Mouse (Mus musculus) retina, adult 2 months (tissue): ENCODE measurements around the gene Tmsb10.

Source experiments
- DNase-seq: peaks from one replicate; pipeline ENCODE4 v3.0.0-alpha.2; 2012; ENCODE audit warnings: low read depth, low spot score

Gene Tmsb10

GRCm38 (mm10) chr6:72956199-72957092 is 2.1 kb downstream of the Tmsb10 start:
- DNase-seq: no peak

- no peak for DNase-seq
Observed at GRCm38 (mm10) chr6:72955517-72956198, 2.9 kb downstream of the Tmsb10 start.

- no peak for DNase-seq
Observed at GRCm38 (mm10) chr6:72954786-72955185, 3.8 kb downstream of the Tmsb10 start.

DNA sequence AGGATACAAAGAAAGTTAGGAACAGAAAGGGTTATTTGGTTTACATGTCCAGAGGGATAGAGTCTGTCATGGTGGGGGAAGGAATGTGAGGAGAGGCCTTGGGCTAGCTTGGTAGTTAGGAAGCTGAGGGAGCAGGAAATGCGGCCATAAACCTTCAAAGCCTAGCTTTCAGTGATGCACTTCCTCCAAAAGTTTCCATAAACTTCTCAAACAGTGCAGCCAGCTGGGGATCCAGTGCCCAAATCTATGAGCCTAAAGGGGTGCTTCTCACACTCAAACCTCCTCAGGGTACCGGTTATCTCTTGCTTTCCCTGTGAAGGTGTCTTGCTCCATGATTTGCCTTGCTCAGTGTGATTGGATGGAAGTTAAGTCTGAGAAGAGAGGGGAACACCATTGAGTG is 5.6 kb downstream of the Tmsb10 start:
- DNase-seq: no peak

DNA sequence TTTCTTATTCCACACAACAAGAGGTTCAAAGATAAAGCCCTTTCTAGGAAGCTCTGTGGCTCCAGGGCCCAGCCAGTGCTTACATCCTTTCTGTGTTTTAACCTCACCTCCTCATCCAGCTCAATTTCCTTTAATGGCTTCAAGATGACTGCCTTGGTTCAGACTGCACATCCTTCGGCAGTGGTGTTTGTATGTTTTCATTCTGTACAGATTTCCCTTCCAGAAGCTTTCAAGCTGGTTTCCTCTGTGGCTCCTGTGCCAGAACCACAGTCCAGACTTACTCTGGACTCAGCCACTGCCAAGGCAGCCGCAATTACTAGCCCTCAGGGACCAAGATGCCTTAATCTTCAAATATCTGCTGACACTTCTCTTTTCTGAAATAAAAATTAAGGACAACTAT is 6.3 kb downstream of the Tmsb10 start:
- no peak for DNase-seq

- no peak for DNase-seq
Observed at GRCm38 (mm10) chr6:72949161-72949756, 9.3 kb downstream of the Tmsb10 start.

GRCm38 (mm10) chr6:72948392-72948791 is 10.2 kb downstream of the Tmsb10 start:
- DNase-seq: no peak

DNA sequence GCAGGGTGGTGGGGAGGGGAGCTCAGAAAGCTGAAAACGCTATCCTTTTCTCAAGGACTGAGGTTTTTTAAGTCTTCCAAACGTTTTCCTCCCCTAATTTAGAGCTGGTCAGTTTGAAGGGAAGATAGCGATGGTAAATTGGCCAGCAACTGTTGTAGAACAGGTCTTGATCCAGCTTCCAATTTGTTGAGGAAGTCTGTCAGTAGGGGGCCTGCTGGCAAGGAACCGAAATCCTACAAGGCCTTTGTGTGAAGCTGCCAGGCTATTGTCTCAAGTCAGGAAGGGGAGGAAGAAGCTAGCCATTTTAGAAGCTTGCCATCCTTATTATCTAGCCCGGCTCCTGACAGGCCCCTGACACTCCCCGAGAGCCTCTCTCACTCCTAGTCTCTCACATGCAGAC is 10.6 kb downstream of the Tmsb10 start:
- DNase-seq: no peak

DNA sequence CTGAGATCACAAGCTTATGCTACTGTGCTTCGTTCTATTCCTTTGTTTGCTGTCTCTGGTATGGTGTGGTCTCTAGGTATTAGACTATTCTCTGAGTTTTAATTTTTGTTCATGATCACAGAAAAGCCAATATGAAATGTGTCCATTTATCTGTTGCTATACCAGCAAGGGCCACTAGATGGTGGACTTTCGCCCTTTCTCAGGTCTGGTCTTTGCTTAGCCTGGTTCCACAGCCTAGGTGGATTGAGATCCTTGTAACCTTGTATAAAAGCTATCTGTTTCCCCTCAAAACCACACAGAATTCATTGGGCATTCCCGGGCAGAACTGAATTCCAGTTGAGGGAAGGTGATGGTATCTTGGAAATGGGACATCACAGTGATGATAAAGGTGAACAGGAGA is 18.1 kb downstream of the Tmsb10 start:
- no peak for DNase-seq

DNA sequence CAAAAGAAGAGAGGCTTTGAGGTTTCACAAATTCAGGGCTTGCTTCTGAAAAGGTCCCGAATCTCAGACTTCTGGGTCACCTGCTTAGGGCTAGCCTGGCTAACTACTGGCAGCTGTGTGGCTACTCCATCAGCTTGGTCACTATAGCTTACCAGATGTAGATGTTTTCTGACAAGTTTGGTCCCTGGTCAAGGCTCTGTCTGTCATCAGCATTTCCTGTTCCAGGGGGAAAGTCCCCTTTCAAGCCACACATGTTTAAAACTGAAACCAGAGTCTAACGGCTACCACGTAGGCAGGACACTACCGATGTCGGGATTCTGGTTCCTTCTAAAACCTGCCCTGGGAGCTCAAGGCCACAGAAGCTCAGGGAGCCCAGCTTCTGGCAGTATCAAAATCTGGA is 20.7 kb downstream of the Tmsb10 start:
- no peak for DNase-seq

GRCm38 (mm10) chr6:72937430-72937829 is 21.1 kb downstream of the Tmsb10 start:
- no peak for DNase-seq

- no peak for DNase-seq
Observed at GRCm38 (mm10) chr6:72932955-72933354, 25.6 kb downstream of the Tmsb10 start.

GRCm38 (mm10) chr6:72931533-72931932 is 27.0 kb downstream of the Tmsb10 start:
- no peak for DNase-seq

- DNase-seq: no peak
Observed at GRCm38 (mm10) chr6:72929795-72930398, 28.7 kb downstream of the Tmsb10 start.

DNA sequence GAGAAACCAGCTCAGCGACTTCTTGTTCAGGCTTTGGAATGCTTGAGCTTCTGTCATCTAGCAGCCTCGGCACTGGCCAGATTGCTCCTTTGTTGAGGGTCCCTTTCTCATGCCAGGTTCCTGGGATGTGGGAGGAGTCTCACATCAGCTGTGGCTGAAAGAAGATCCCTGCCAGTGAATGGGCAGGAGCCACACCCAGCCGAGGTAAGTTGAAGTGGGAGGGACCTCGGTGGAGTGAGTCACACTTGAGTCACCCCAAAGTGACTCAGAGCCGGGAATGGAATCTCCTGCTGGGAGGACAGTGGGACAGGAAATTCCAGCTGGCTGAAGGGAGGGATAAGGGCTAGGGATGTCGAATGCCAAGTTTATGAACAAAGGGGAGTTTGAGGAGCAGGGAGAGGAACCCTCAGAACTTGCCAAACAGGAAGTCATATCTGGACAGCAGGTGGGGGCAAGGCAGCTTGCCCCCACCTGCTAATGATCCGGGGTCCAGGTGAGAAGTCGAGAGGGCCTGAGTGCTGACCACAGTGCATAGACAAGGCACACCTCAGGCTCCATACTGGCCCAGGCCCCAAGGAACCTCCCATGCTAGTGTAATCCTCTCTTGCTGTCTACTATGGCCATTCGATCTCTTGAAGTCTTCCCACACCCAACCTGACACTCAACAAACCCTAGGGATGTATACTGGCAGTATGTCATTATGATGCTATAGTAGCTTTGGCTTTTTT is 31.6 kb downstream of the Tmsb10 start:
- DNase-seq: no peak

DNA sequence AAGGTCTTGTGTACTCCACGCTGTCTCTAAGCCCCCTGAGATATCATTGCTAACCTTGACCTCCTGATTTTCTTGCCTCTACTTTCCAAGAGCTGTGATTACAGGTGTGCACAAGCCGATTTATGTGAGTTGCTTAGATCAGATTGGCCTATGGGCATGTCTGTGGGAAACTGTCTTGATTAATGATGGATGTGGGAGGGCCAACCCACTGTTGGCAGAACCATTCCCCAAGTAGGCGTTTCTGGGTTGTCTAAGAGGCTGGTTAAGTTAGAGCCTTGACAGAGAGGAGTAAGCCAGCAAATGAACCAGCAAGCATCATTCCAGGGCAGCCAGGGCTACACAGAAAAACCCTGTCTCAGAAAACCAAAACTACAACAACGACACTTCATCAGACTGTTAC is 32.5 kb downstream of the Tmsb10 start:
- no peak for DNase-seq

DNA sequence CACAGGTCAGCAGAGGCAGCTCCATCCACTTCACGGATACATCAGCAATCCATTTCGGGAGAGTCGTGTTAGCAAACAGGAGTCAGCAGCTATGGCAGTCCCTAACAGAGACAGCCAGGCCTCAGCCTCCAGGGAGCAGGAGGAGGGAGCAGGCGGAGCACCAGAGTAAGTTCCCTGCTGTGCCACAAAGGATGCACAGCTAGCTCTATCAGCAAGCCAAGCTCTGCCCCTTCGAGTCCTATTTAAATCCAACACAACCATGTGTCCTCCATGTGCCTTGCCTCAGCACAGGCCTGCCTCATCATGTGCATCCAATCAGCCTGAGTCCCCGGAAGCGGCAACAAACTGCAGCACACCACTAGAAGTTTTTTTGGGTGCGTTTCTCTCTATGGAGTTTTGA is 35.2 kb downstream of the Tmsb10 start:
- DNase-seq: no peak

- DNase-seq: no peak
Observed at GRCm38 (mm10) chr6:72921081-72921480, 37.5 kb downstream of the Tmsb10 start.

DNA sequence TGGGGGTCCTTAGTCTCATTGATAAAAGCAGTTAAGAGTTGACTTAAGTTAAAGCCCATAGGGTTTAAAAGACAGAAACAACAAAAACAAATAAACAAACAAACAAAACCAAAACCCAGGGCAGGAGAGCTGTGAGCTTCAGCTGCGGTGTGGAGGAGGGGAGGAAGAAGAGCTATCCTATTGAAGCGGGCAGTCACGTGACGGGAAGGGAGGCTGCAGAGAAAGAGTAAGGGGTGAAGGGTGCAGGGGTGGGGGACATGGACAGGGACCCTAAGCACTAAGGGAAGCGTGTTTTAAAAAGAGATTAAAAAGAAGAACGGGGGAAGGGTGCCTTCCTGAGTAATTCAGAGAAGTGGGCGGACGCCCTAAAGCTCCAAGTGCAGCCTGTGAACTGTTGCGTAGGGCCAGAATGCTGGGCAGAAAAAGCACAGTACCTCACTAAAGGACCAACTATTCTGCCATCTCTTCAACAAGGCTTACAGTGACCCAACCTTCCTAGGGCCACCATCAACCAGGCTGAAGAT is 40.0 kb downstream of the Tmsb10 start:
- no peak for DNase-seq

DNA sequence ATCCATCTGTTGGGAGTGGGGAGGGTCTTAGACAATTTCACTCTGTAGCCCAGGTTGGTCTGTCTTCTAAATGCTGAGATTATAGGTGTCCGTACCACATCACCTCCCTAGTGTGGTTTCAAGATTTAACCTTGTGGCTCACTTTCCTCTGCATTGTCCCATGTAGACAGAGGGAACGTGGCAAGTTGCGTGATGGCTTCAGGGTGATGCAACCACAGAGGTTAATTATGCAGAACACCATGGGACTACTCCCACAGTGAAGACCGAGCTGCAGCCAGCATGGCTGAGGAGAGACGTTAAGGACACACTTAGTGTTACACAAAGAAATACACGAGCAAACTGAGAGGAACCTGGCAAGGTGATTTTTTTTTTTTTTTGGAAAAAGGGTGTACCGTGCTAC is 42.2 kb downstream of the Tmsb10 start:
- DNase-seq: no peak

GRCm38 (mm10) chr6:72914087-72914749 is 44.3 kb downstream of the Tmsb10 start:
- no peak for DNase-seq
